Mouse (Mus musculus) testis, postnatal 14 days (tissue): ENCODE data around the gene Apold1.

ENCODE experiments used
- DNase-seq: peaks from one replicate; pipeline ENCODE4 v3.0.0; 2021; ENCODE audit warnings: low spot score

Apold1 gene

GRCm38 (mm10) chr6:134981231-134982062 lies at the start of gene Apold1:
Apold1 (plus strand) TSS chr6:134981718.
- DNase-seq: no peak

GRCm38 (mm10) chr6:134932486-134933206 lies 48.9 kb upstream of the Apold1 start:
- DNase-seq: no peak

- DNase-seq: no peak
Measured at GRCm38 (mm10) chr6:134933207-134933558, 48.3 kb upstream of the Apold1 start.

GRCm38 (mm10) chr6:134934305-134934704 lies 47.2 kb upstream of the Apold1 start:
- no peak for DNase-seq

GRCm38 (mm10) chr6:134939781-134940180 lies 41.7 kb upstream of the Apold1 start:
- no peak for DNase-seq

GRCm38 (mm10) chr6:134943759-134944407 lies 37.6 kb upstream of the Apold1 start:
- no peak for DNase-seq

GRCm38 (mm10) chr6:134946054-134946453 lies 35.5 kb upstream of the Apold1 start:
- no peak for DNase-seq

- DNase-seq: no peak
Measured at GRCm38 (mm10) chr6:134946858-134947257, 34.7 kb upstream of the Apold1 start.

- peak; percentile 33 for DNase-seq
Measured at GRCm38 (mm10) chr6:134947311-134948087, 34.0 kb upstream of the Apold1 start.

GRCm38 (mm10) chr6:134948522-134949061 lies 32.9 kb upstream of the Apold1 start:
- peak; percentile 54 for DNase-seq

GRCm38 (mm10) chr6:134949241-134949640 lies 32.3 kb upstream of the Apold1 start:
- no peak for DNase-seq

GRCm38 (mm10) chr6:134951364-134951763 lies 30.2 kb upstream of the Apold1 start:
- DNase-seq: peak; percentile 31

GRCm38 (mm10) chr6:134953976-134954375 lies 27.5 kb upstream of the Apold1 start:
- DNase-seq: no peak

GRCm38 (mm10) chr6:134956388-134956787 lies 25.1 kb upstream of the Apold1 start:
- DNase-seq: no peak

GRCm38 (mm10) chr6:134961286-134961685 lies 20.2 kb upstream of the Apold1 start:
- DNase-seq: no peak

GRCm38 (mm10) chr6:134961858-134962517 lies 19.5 kb upstream of the Apold1 start:
- no peak for DNase-seq

- no peak for DNase-seq
Measured at GRCm38 (mm10) chr6:134962518-134962893, 19.0 kb upstream of the Apold1 start.

- DNase-seq: no peak
Measured at GRCm38 (mm10) chr6:134963910-134964309, 17.6 kb upstream of the Apold1 start.

GRCm38 (mm10) chr6:134966681-134967080 lies 14.8 kb upstream of the Apold1 start:
- DNase-seq: no peak

GRCm38 (mm10) chr6:134968326-134968725 lies 13.2 kb upstream of the Apold1 start:
- DNase-seq: no peak

- DNase-seq: no peak
Measured at GRCm38 (mm10) chr6:134969498-134969897, 12.0 kb upstream of the Apold1 start.
